Comparison of ENCODE assay signal across 21 mouse cellular contexts in genomic region chr17:62504691-62505090, GRCm38 (mm10).
DNase-seq lines count a peak whose midpoint lies in the region; ATAC-seq lines count a peak whose summit lies in the region.
"Had no signal": no experiment of that assay in that cellular context is flagged by ENCODE, and none has a peak within 500 bp of the region (broad histone marks: within the 10 kb centered on the region; RNA-seq: fewer than 3 reads in every experiment).

No protein-coding gene starts in this region.

- no peak overlapping the region for H3K27ac ChIP-seq in midbrain, embryonic 11.5 days (ENCODE audit: low read depth, low read length)
- no peak overlapping the region for H3K27ac ChIP-seq in midbrain, embryonic 13.5 days
- H3K27ac ChIP-seq: embryonic facial prominence, embryonic 15.5 days; forebrain, embryonic 15.5 days; heart, adult 2 months; hindbrain, embryonic 15.5 days had no signal

- no peaks in the 10 kb centered on the region for H3K9me3 ChIP-seq in midbrain, embryonic 11.5 days (ENCODE audit: control insufficient read depth, low read length)
- no peaks in the 10 kb centered on the region for H3K9me3 ChIP-seq in midbrain, embryonic 13.5 days
- H3K9me3 ChIP-seq: embryonic facial prominence, embryonic 15.5 days; forebrain, embryonic 15.5 days; heart, embryonic 12.5 days; hindbrain, embryonic 15.5 days had no signal

- 77% methylated on average over 6 of the region's 6 CpGs for WGBS in midbrain, embryonic 11.5 days
- 84% methylated on average over 6 of the region's 6 CpGs for WGBS in midbrain, embryonic 13.5 days

- no peaks in the 10 kb centered on the region for H3K4me1 ChIP-seq in midbrain, embryonic 11.5 days (ENCODE audit: control insufficient read depth, insufficient read depth, low read length)
- H3K4me1 ChIP-seq in midbrain, embryonic 13.5 days (replicated peaks): no peaks in the 10 kb centered on the region
- H3K4me1 ChIP-seq: forebrain, embryonic 15.5 days; hindbrain, embryonic 15.5 days had no signal

- H3K27me3 ChIP-seq in midbrain, embryonic 11.5 days (ENCODE audit: control insufficient read depth, insufficient read depth, low read length): no peaks in the 10 kb centered on the region
- H3K27me3 ChIP-seq in midbrain, embryonic 13.5 days: no peaks in the 10 kb centered on the region
- H3K27me3 ChIP-seq: CH12.LX; embryonic facial prominence, embryonic 15.5 days; forebrain, embryonic 15.5 days; heart, embryonic 12.5 days; hindbrain, embryonic 15.5 days had no signal

- no peaks in the 10 kb centered on the region for H3K36me3 ChIP-seq in midbrain, embryonic 11.5 days (ENCODE audit: control insufficient read depth, insufficient read depth, low read length)
- no peaks in the 10 kb centered on the region for H3K36me3 ChIP-seq in midbrain, embryonic 13.5 days
- H3K36me3 ChIP-seq: embryonic facial prominence, embryonic 15.5 days; forebrain, embryonic 15.5 days; heart, embryonic 12.5 days; hindbrain, embryonic 15.5 days had no signal

- DNase-seq in adrenal gland, adult 2 months: peak; percentile 31
- no peak for DNase-seq in adrenal gland, postnatal 10 days
- peak; percentile 72 for DNase-seq in midbrain, embryonic 11.5 days (ENCODE audit: low spot score, missing footprints)
- peak; percentile 70 for DNase-seq in NIH3T3 (ENCODE audit: low read depth)
- no peak for DNase-seq in right cerebral cortex, postnatal 4 days
- DNase-seq in kidney, postnatal 10 days: no peak
- no peak for DNase-seq in layer of hippocampus, postnatal 25 days (ENCODE audit: extremely low spot score in 1 of 2, low spot score in 1 of 2)
- DNase-seq: cerebellum, adult 11 months; cerebellum, adult 8-10 months; cerebellum, postnatal 14 days; embryo, embryonic 11 days; gastrocnemius, postnatal 10 days; heart, adult 2 months; kidney, adult 2 months had no signal

- ATAC-seq in midbrain, embryonic 11.5 days (ENCODE audit: low FRiP score): no peak
- ATAC-seq in midbrain, embryonic 13.5 days: no peak
- ATAC-seq: forebrain, embryonic 15.5 days; intestine, embryonic 16.5 days had no signal

- no peak overlapping the region for H3K9ac ChIP-seq in midbrain, embryonic 11.5 days (ENCODE audit: low read length)
- H3K9ac ChIP-seq in midbrain, embryonic 13.5 days (replicated peaks): no peak overlapping the region
- H3K9ac ChIP-seq: embryonic facial prominence, embryonic 15.5 days; forebrain, embryonic 15.5 days; heart, embryonic 12.5 days; hindbrain, embryonic 15.5 days had no signal

- H3K4me3 ChIP-seq in midbrain, embryonic 11.5 days (ENCODE audit: low read depth, low read length): no peak overlapping the region
- no peak overlapping the region for H3K4me3 ChIP-seq in midbrain, embryonic 13.5 days (replicated peaks)
- H3K4me3 ChIP-seq: embryonic facial prominence, embryonic 15.5 days; forebrain, embryonic 15.5 days; heart, adult 2 months; heart, embryonic 12.5 days; hindbrain, embryonic 15.5 days had no signal

- no peak overlapping the region for H3K4me2 ChIP-seq in midbrain, embryonic 11.5 days
- no peak overlapping the region for H3K4me2 ChIP-seq in midbrain, embryonic 13.5 days (replicated peaks)
- H3K4me2 ChIP-seq: embryonic facial prominence, embryonic 15.5 days; forebrain, embryonic 15.5 days; hindbrain, embryonic 15.5 days had no signal

Comparison
In these comparisons a context has a peak if more than half of its experiments do, and no peak if none do; other contexts are left out.
1. DNase-seq: peak in adrenal gland, adult 2 months (single experiment), midbrain, embryonic 11.5 days (single experiment) and NIH3T3 (single experiment); none in adrenal gland, postnatal 10 days (single experiment), right cerebral cortex, postnatal 4 days (single experiment), kidney, postnatal 10 days (single experiment) and layer of hippocampus, postnatal 25 days (0 of 2).